Mouse (Mus musculus) stomach, embryonic 14.5 days (tissue): Measurements from ENCODE around the gene Baz2a. TPM values are rescaled to one million over a fixed set of nuclear protein-coding genes. Genes with fewer than 3 reads are reported as not detected.

ENCODE experiments used
- ATAC-seq: fragments of 200-750 bp; cut with Nextera tagmentation; 2 replicates; pipeline ENCODE4 v1.8.0; 2017; ENCODE audit warnings: low read depth, moderate TSS enrichment; ENCODE audit not compliant: insufficient number of reproducible peaks, insufficient read depth, low FRiP score
- H3K27ac ChIP-seq: fragments of 300-500 bp; sonication (generic); 2 replicates; pipeline ENCODE4 v1.5.1; 2014; ENCODE audit warnings: mild to moderate bottlenecking, low read length, moderate library complexity, mixed read lengths
- H3K27me3 ChIP-seq: fragments of 300-500 bp; sonication (generic); 2 replicates; pipeline ENCODE4 v1.6.1; 2014; ENCODE audit warnings: low read length, control low read depth, mixed read lengths; ENCODE audit not compliant: control insufficient read depth, insufficient read depth
- H3K36me3 ChIP-seq: fragments of 300-500 bp; sonication (generic); 2 replicates; pipeline ENCODE4 v1.6.1; 2014; ENCODE audit warnings: mild to moderate bottlenecking, control low read depth, low read length, moderate library complexity, mixed read lengths; ENCODE audit not compliant: control insufficient read depth, insufficient read depth
- H3K4me1 ChIP-seq: fragments of 300-500 bp; sonication (generic); 2 replicates; pipeline ENCODE4 v1.6.1; 2014; ENCODE audit warnings: low read length, control low read depth, mixed read lengths; ENCODE audit not compliant: control insufficient read depth, insufficient read depth
- H3K4me2 ChIP-seq: fragments of 300-500 bp; sonication (generic); replicated peaks from 2 replicates; pipeline ENCODE4 v1.6.1; 2014; ENCODE audit warnings: low read depth, low read length, control low read depth
- H3K4me3 ChIP-seq: fragments of 300-500 bp; sonication (generic); 2 replicates; pipeline ENCODE4 v1.5.1; 2014; ENCODE audit warnings: low read depth, low read length, control low read depth
- H3K9ac ChIP-seq: fragments of 300-500 bp; sonication (generic); replicated peaks from 2 replicates; pipeline ENCODE4 v1.6.1; 2014; ENCODE audit warnings: low read depth, mild to moderate bottlenecking, control low read depth, low read length, moderate library complexity, mixed read lengths
- H3K9me3 ChIP-seq: fragments of 300-500 bp; sonication (generic); 2 replicates; pipeline ENCODE4 v1.6.1; 2016; ENCODE audit warnings: low read depth, low read length, control low read depth; ENCODE audit not compliant: control insufficient read depth
- whole genome bisulfite sequencing: fragments of 180-500 bp; shearing (Covaris S2); extraction: QIAGEN DNeasy Blood & Tissue Kit; methylation state at CpG from one replicate; pipeline ENCODE4 v1.1.7; 2014; 5-methylcytosine and 5-hydroxymethylcytosine counted together
- polyA plus RNA-seq: library from polyadenylated mRNA; unstranded; fragments of >200 nt; fragmentation: Nextera tagmentation; extraction: Ambion mirVana; gene quantifications from 2 replicates; pipeline ENCODE4 v1.2.1, GENCODE M21; 2014

The Baz2a gene
- polyA plus RNA-seq, 1 experiment from 2014 or later: 28.2 TPM

DNA sequence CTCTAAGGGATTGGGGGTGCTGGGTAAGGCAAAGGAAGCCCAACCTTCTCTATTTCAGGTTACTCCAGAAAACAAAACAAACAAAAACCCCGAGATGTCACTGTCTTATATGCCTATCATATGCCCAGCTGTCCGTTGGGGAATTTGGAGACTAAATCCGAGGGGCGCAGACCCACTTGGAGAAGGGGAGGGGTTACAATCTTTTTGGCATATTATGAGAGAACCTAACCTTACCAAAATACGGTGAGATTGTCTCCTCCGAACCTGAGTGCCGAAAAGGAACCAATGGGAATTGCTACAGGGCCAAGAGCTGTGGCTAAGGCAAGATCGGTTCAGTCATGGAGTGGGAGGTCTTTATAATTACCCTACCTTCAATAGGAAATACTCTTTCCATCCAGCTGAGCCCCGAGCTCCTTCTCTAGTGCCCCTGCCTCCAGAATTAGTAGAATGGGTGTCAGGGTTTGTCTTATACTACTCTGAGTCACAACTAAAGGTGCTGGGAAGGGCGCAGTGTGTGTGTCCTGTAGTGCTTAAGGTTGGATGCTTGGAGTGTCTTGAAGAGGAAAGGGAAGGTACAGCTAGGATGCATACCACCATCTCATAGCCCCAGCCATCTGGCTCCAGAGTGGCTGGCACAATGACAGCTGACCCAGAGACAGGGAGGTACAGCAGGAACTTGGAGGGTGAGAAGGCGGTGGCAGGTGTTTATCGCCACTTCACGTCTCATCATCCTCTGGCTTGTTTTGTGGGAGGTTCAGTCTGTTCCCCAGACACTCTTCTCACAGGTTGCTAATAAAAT, 2.3 kb downstream of the Baz2a start:
- Histone ChIP-seq H3K27me3 (no peaks in the 10 kb centered on the region), H3K4me3 (peak overlapping the region; percentile 71), H3K27ac (peak overlapping the region; percentile 93), H3K4me2 (peak overlapping the region; percentile 74), H3K9me3 (no peaks in the 10 kb centered on the region), H3K4me1 (peaks cover 37% of the 10 kb centered on the region), H3K9ac (peak overlapping the region; percentile 80; the same call in 1 of the 2 replicates), H3K36me3 (peaks cover 16% of the 10 kb centered on the region)
- 31% methylated on average over 13 of the region's 13 CpGs for WGBS
- ATAC-seq: no peak

DNA sequence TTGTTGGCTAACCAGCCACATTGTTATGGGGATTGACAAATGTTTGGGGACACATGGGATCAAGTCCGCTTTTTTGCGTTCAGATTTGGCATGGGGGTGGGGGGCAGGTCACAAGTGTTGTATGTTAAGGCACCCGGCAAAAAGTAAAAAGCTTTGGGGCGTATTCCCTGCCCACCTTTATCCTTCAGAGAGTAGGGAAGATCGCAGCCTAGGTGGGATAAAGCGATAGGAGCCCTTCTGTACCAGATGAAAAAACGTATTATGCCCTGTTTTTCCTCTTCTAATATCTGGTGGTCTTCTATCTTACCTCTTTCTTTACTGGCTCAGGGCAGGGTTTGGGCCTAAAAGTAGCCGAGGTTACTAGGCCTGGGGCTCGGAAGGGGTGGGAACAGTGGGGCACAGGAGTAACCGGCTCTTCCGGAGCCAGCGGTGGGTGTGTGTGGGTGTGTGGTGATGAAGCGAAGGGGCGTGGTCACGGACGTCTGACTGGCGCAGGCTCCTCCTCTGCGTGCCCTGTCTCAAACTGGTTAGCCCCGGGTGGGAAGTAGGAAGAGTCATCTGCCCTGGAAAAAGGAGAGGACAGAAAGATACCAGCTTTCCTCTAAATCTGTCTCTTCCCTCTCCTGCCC, 3.1 kb downstream of the Baz2a start:
- H3K27ac ChIP-seq: peak overlapping the region; percentile 44; the same call in 1 of the 2 replicates
- no peak overlapping the region for H3K9ac ChIP-seq
- peak overlapping the region; percentile 74 for H3K4me2 ChIP-seq
- WGBS: 14% methylated on average over 19 of the region's 19 CpGs
- peak; percentile 78 for ATAC-seq
- peaks cover 40% of the 10 kb centered on the region for H3K4me1 ChIP-seq
- no peaks in the 10 kb centered on the region for H3K9me3 ChIP-seq
- H3K27me3 ChIP-seq: no peaks in the 10 kb centered on the region
- H3K36me3 ChIP-seq: peaks cover 8% of the 10 kb centered on the region
- H3K4me3 ChIP-seq: peak overlapping the region; percentile 11; the same call in 1 of the 2 replicates

DNA sequence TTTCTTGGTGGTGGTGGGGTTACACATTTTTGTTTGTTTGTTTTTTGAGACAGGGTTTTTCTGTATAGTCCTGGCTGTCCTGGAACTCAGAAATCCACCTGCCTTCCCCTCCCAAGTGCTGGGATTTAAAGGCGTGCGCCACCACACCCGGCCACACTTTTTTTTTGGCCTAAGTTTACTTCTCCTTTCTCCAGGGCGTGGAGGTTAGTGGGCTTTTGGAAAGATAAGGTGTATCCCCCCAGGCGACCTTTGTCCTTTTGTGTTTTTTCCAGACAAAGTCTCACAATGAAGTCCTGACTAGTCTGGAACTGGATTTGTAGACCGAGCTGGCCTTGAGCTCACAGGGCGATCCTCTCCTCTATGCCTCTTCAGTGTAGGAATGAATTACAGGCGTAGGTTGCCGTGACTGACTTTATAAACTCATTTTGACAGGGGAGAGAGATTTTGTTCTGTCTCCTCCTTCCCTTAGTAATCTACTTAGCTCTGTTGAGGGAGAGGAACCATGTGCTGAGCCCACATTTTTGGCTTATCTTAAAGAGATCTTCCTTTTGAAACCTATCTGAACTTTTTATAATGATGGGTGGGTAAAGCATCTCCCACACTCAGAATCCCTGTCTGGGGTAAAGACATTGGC, 3.7 kb downstream of the Baz2a start:
- Histone ChIP-seq H3K9me3 (no peaks in the 10 kb centered on the region), H3K27me3 (no peaks in the 10 kb centered on the region), H3K4me1 (peaks cover 40% of the 10 kb centered on the region), H3K36me3 (peaks cover 2% of the 10 kb centered on the region; the same call in 1 of the 2 replicates), H3K27ac (peak overlapping the region; percentile 44; the same call in 1 of the 2 replicates), H3K4me2 (peak overlapping the region; percentile 74), H3K9ac (no peak overlapping the region), H3K4me3 (0 out of 2 replicates have a peak overlapping the region, but pooled peaks have one; percentile 11)
- ATAC-seq: no peak
- WGBS: 36% methylated on average over 9 of the region's 9 CpGs

DNA sequence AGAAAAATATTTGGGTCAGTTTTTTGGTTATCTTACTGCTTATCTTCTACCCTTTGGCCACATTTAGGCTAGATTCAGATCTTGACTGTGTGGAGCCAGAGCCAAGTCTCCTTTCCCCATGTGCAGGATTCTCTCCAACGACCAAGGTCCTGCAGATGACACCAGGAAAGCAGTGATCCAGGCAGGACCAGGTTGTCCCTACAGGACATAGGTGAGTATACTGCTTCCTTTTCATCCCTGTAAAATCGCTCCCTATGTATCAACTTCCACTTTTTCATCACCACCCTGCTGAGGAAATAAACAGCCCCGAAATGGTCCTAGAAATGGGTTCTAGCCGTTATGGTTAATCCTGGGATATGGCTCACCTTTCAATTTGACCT, 4.9 kb downstream of the Baz2a start:
- Histone ChIP-seq H3K4me2 (peak overlapping the region; percentile 10; the same call in 1 of the 2 replicates), H3K27me3 (no peaks in the 10 kb centered on the region), H3K4me3 (peak overlapping the region; percentile 84), H3K9ac (no peak overlapping the region), H3K36me3 (no peaks in the 10 kb centered on the region), H3K27ac (no peak overlapping the region), H3K4me1 (peaks cover 40% of the 10 kb centered on the region), H3K9me3 (no peaks in the 10 kb centered on the region)
- WGBS: 18% methylated on average over 4 of the region's 4 CpGs
- no peak for ATAC-seq

DNA sequence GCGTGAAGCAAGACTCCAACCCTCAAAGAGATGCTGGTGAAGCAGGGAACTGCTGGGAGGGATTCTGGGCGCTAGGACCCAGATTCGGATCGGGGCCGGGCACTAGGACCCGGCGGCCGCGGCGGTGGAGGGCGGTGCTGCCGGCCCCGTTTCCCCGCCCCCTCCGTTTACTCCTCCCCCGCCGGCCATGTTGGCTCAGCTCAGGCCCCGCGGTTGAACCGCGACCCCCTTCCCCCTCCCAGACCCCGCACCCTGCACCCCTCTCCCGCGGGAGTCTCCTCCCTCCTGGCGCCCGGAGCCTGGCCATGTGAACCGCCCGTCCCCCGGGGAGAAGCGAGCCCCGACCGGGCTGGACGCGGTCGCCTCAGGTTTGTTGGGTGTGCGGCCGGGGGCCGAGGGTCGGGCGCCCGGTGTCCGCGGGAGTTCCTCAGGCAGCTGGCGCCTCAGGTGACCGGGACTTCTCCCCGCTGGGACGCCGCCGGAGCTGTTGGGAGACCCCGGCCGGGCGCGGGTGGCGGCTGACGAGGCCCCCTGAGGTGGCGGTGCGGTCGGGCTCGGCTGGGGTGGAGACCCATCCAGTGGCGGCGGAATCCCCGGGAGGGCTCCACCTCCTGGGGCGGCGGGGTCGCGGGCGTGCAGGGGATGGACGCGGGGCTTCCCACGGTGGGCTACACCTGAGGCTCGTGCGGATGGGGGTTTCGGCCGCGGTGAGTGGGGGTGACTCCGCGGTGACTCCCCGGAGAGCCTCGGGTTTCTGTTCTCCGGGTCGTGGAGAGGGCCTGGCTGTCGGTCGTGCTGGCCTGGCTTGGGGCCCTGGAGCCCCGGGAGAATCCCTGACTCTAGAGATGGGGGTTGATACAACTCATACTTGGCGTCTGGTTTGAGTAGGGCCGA, 5.6 kb downstream of the Baz2a start:
- peak overlapping the region; percentile 82 for H3K4me2 ChIP-seq
- peak overlapping the region; percentile 83 for H3K27ac ChIP-seq
- peak; percentile 77 for ATAC-seq
- no peaks in the 10 kb centered on the region for H3K9me3 ChIP-seq
- peak overlapping the region; percentile 88 for H3K9ac ChIP-seq
- H3K27me3 ChIP-seq: no peaks in the 10 kb centered on the region
- WGBS: under 1% methylated on average over 79 of the region's 86 CpGs
- H3K4me3 ChIP-seq: peak overlapping the region; percentile 84
- peaks cover 33% of the 10 kb centered on the region for H3K4me1 ChIP-seq
- no peaks in the 10 kb centered on the region for H3K36me3 ChIP-seq

DNA sequence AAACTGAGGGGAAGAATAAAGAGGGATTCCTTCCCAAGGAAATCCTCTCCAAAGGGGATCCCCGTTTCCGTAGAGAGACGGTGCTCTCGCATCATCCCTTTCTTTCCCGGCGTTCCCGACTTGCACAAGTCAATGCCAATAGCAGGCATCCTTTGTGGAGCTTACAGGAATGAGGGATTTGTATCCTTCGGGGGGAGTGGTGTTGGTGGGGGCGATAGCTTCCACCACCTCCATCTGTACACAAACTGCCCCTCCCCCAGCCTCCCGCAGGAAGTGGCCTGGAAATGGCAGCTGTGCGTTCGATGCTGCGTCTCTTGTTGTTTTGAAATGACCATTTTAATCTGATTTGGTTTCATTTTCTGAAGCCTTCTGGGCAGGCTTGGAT, 6.2 kb downstream of the Baz2a start:
- Histone ChIP-seq H3K4me2 (peak overlapping the region; percentile 82), H3K9ac (peak overlapping the region; percentile 88), H3K36me3 (no peaks in the 10 kb centered on the region), H3K4me1 (peaks cover 32% of the 10 kb centered on the region), H3K27ac (peak overlapping the region; percentile 83), H3K27me3 (no peaks in the 10 kb centered on the region), H3K4me3 (peak overlapping the region; percentile 84), H3K9me3 (no peaks in the 10 kb centered on the region)
- WGBS: under 1% methylated on average over 13 of the region's 13 CpGs
- ATAC-seq: no peak

DNA sequence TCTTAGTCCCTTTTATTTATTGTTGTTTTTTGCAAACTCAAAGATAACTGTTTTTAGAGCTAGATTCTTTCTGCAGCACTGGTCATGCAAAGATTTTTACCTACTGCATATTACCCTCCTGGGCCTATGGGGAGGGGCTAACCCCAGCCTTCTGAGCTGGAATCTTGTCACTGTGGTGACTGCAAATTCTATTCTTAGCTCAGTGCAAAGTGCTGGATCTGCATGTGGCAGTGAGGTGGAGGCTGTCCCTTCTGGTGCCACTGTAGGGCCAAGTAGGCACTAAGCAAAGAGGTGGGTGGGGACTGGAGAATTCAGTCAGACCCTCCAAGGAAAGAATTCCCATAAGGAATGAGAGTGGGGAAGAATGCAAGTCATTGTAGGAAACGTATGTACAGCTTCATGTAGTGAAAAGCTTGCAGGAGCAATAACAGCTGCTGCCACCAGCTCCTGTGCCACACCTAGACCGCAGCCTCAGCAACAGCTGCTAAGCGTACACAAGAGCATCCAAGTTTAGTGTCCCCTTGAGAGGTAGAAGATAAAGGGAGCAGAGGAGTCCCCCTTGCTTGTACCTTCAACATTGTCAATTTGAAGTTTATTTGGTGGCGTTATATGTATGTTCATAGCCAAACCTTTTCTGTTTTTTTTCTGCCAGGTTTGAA, 18.9 kb downstream of the Baz2a start:
- Histone ChIP-seq H3K27ac (no peak overlapping the region), H3K4me2 (no peak overlapping the region), H3K4me3 (no peak overlapping the region), H3K27me3 (no peaks in the 10 kb centered on the region), H3K4me1 (no peaks in the 10 kb centered on the region), H3K9ac (no peak overlapping the region), H3K9me3 (no peaks in the 10 kb centered on the region), H3K36me3 (peaks cover 57% of the 10 kb centered on the region)
- no peak for ATAC-seq
- 91% methylated on average over 4 of the region's 4 CpGs for WGBS
